Mouse (Mus musculus) neural tube, embryonic 11.5 days (tissue): Measurements from ENCODE around the gene Adamts2. TPM values are rescaled to one million over a fixed set of nuclear protein-coding genes. Genes with fewer than 3 reads are reported as not detected.

Source experiments
- ATAC-seq: fragments of 200-750 bp; cut with Nextera tagmentation; 2 replicates; pipeline ENCODE4 v1.8.0; 2017; ENCODE audit warnings: moderate number of reproducible peaks, mild to moderate bottlenecking, moderate TSS enrichment, moderate library complexity; ENCODE audit not compliant: insufficient read depth, low FRiP score, low TSS enrichment
- DNase-seq: peaks from one replicate; pipeline ENCODE4 v3.0.0-alpha.2; 2015; ENCODE audit warnings: low spot score
- H3K27ac ChIP-seq: fragments of 300-500 bp; sonication (generic); 2 replicates; pipeline ENCODE4 v1.5.1; 2014; ENCODE audit warnings: low read depth, mild to moderate bottlenecking, low read length
- H3K27me3 ChIP-seq: fragments of 300-500 bp; sonication (generic); 2 replicates; pipeline ENCODE4 v1.6.1; 2014; ENCODE audit warnings: mild to moderate bottlenecking, low read length, mixed read lengths; ENCODE audit not compliant: control insufficient read depth, insufficient read depth
- H3K36me3 ChIP-seq: fragments of 300-500 bp; sonication (generic); 2 replicates; pipeline ENCODE4 v1.6.1; 2014; ENCODE audit warnings: mild to moderate bottlenecking, low read length, moderate library complexity, mixed read lengths; ENCODE audit not compliant: control insufficient read depth, insufficient read depth
- H3K4me1 ChIP-seq: fragments of 300-500 bp; sonication (generic); 2 replicates; pipeline ENCODE4 v1.6.1; 2014; ENCODE audit warnings: low read length, mixed read lengths; ENCODE audit not compliant: control insufficient read depth, insufficient read depth
- H3K4me2 ChIP-seq: fragments of 300-500 bp; sonication (generic); 2 replicates; pipeline ENCODE4 v1.6.1; 2014; ENCODE audit warnings: low read depth, mild to moderate bottlenecking, moderate library complexity
- H3K4me3 ChIP-seq: fragments of 300-500 bp; sonication (generic); 2 replicates; pipeline ENCODE4 v1.5.1; 2014; ENCODE audit warnings: low read depth, low read length
- H3K9ac ChIP-seq: fragments of 300-500 bp; sonication (generic); 2 replicates; pipeline ENCODE4 v1.6.1; 2014; ENCODE audit warnings: mild to moderate bottlenecking, low read length
- H3K9me3 ChIP-seq: fragments of 300-500 bp; sonication (generic); 2 replicates; pipeline ENCODE4 v1.6.1; 2016; ENCODE audit warnings: low read length; ENCODE audit not compliant: control insufficient read depth
- WGBS: fragments of 180-500 bp; shearing (Covaris S2); extraction: QIAGEN DNeasy Blood & Tissue Kit; methylation state at CpG from one replicate; pipeline ENCODE4 v1.1.7; 2014; 5-methylcytosine and 5-hydroxymethylcytosine counted together
- polyA plus RNA-seq: library from polyadenylated mRNA; unstranded; fragments of >200 nt; fragmentation: Nextera tagmentation; extraction: Ambion mirVana; gene quantifications from 2 replicates; pipeline ENCODE4 v1.2.1, GENCODE M21; 2014

The Adamts2 gene
- polyA plus RNA-seq, 1 experiment from 2014 or later, result 1.1 TPM

DNA sequence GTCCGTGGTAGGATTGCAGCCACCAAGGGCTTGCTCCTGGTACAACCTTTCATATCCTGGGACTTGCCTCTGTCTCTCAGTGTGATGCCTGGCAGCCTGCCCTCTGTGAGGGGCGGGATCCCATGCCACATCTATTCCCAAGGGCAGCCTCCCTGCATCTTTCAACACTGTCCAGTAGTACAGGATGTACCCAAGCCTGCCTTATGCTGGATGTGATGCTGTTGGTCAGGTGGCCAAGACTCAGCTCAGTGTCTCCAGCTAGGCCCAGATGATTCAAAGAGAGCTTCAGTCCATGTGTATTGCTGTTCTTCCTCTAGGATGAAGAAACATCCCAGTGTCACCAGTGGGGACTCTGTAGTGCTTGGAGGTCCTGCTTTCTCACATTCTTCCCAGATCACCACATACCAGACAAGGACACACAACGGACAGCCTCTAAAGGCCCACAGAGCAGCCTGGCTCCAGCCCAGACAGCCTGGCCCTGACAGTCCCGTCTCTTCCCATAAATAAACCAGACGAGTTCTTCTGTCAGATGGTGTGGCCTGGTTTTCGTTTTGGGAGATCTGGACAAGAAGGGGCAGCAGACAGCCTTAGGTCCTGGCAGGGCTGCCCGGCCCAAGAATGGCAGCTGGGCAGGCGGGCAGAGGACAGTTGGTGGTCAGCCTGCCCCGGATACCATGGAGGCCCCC is 52.0 kb downstream of the Adamts2 start:
- no peaks in the 10 kb centered on the region for H3K36me3 ChIP-seq
- no peak overlapping the region for H3K9ac ChIP-seq
- no peak overlapping the region for H3K4me3 ChIP-seq
- no peaks in the 10 kb centered on the region for H3K27me3 ChIP-seq
- H3K4me1 ChIP-seq, result no peaks in the 10 kb centered on the region
- H3K9me3 ChIP-seq, result no peaks in the 10 kb centered on the region
- DNase-seq (no peak), ATAC-seq (no peak)
- 78% methylated on average over 9 of the region's 9 CpGs for whole genome bisulfite sequencing
- no peak overlapping the region for H3K27ac ChIP-seq
- H3K4me2 ChIP-seq, result no peak overlapping the region

DNA sequence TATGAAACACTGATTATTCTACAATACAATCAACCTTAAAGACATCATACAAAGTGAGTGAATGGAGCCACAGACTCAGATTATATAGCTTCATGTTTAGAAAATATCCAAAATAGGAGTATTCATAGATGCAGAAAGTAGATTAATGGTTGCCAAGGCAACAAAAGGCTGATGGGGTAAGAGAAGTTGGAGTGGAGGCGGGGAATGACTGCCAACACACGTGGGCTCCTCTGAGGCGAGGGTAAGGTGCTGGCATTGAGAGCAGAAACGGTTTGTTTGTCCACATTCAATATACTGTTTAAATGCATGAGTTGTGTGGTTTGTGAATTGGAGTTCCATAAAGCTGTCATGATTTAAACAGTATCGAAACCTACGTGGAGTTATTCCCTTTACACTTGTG is 56.9 kb downstream of the Adamts2 start:
- Histone ChIP-seq H3K27ac (no peak overlapping the region), H3K9me3 (no peaks in the 10 kb centered on the region), H3K27me3 (no peaks in the 10 kb centered on the region), H3K9ac (no peak overlapping the region), H3K4me3 (no peak overlapping the region), H3K36me3 (no peaks in the 10 kb centered on the region), H3K4me2 (no peak overlapping the region), H3K4me1 (no peaks in the 10 kb centered on the region)
- 82% methylated on average over 6 of the region's 6 CpGs for WGBS
- DNase-seq (no peak), ATAC-seq (no peak)

- ATAC-seq (no peak), DNase-seq (no peak)
- Histone ChIP-seq H3K27me3 (no peaks in the 10 kb centered on the region), H3K4me2 (no peak overlapping the region), H3K9me3 (no peaks in the 10 kb centered on the region), H3K36me3 (no peaks in the 10 kb centered on the region), H3K9ac (no peak overlapping the region), H3K27ac (no peak overlapping the region), H3K4me3 (no peak overlapping the region), H3K4me1 (no peaks in the 10 kb centered on the region)
- 95% methylated on average over 3 of the region's 3 CpGs for WGBS
These were observed 60.3 kb downstream of the Adamts2 start for GRCm38 (mm10) chr11:50662176-50662575.

DNA sequence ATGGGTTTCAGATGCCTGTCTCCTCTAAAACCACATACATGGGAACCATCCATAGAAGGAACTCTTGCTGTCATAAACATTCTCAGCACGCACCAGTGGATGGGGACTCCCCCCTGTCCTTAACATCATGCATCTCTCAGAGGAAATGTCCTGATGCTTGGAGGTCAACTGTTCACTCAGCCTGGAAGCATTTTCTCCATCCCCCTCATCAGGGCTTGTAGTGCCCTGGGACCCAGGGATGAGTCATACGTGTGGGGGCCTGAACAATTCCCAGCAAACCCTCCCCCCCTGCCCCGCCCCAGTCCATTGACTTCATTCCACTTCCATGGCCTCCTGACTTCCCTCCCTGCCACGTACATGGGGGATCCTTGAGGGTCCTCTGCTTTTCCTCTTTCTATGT is 62.9 kb downstream of the Adamts2 start:
- no peak overlapping the region for H3K4me2 ChIP-seq
- WGBS, result 80% methylated on average over 4 of the region's 4 CpGs
- no peak overlapping the region for H3K27ac ChIP-seq
- H3K36me3 ChIP-seq, result no peaks in the 10 kb centered on the region
- no peak overlapping the region for H3K9ac ChIP-seq
- H3K4me3 ChIP-seq, result no peak overlapping the region
- ATAC-seq (no peak), DNase-seq (no peak)
- no peaks in the 10 kb centered on the region for H3K4me1 ChIP-seq
- H3K27me3 ChIP-seq, result no peaks in the 10 kb centered on the region
- no peaks in the 10 kb centered on the region for H3K9me3 ChIP-seq

DNA sequence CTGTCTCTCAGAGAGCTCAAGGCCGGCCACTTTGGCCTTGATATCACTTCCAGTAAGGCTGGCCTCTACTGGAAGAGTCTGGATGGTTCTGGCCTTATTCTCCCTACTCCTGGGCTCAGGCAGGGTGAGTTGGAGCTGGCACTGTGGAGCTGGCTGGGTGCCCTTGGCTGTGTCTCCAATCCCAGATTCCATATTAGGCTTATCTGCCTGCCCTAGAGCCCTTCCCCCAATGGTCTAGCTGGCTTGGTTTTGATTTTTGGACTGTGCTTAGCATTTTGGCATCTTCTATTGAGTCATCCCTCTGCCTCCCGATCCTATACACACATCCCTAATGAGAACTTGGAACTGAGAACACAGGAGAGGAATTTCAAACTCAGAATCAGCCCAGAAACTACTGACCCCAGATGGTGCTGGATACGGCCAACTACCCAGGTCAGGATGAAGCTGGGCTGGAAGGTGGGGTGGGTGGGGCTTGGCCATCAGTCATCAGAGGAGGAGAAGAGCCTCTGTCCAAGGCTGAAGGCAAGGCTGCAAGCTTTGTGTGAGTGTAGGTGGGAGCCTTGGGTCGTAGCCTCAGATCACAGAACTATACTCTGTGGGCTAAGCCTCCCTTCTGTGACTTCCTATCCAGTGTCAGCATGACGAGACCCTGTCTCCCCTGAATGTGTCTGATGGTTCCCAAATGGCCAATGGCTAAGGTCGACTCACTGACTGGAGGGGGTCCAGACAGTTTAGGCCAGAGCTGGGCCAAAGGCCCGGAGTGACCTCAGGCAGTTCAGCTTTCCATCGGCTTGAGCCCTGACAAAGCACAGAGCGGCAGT is 67.9 kb downstream of the Adamts2 start:
- no peaks in the 10 kb centered on the region for H3K4me1 ChIP-seq
- no peaks in the 10 kb centered on the region for H3K9me3 ChIP-seq
- H3K36me3 ChIP-seq, result no peaks in the 10 kb centered on the region
- ATAC-seq (no peak), DNase-seq (no peak)
- H3K4me3 ChIP-seq, result no peak overlapping the region
- H3K27ac ChIP-seq, result no peak overlapping the region
- H3K27me3 ChIP-seq, result no peaks in the 10 kb centered on the region
- 83% methylated on average over 9 of the region's 9 CpGs for WGBS
- H3K4me2 ChIP-seq, result no peak overlapping the region
- no peak overlapping the region for H3K9ac ChIP-seq

GRCm38 (mm10) chr11:50670363-50670725 is 68.5 kb downstream of the Adamts2 start:
- no peaks in the 10 kb centered on the region for H3K9me3 ChIP-seq
- no peaks in the 10 kb centered on the region for H3K4me1 ChIP-seq
- no peak for DNase-seq
- no peaks in the 10 kb centered on the region for H3K27me3 ChIP-seq
- WGBS, result 76% methylated on average over 5 of the region's 5 CpGs
- H3K27ac ChIP-seq, result no peak overlapping the region
- ATAC-seq, result no peak
- H3K4me3 ChIP-seq, result no peak overlapping the region
- H3K9ac ChIP-seq, result no peak overlapping the region
- no peak overlapping the region for H3K4me2 ChIP-seq
- H3K36me3 ChIP-seq, result no peaks in the 10 kb centered on the region

- no peaks in the 10 kb centered on the region for H3K27me3 ChIP-seq
- H3K36me3 ChIP-seq, result no peaks in the 10 kb centered on the region
- H3K9ac ChIP-seq, result no peak overlapping the region
- DNase-seq (no peak), ATAC-seq (no peak)
- H3K4me1 ChIP-seq, result no peaks in the 10 kb centered on the region
- no peak overlapping the region for H3K4me2 ChIP-seq
- no peak overlapping the region for H3K4me3 ChIP-seq
- no peak overlapping the region for H3K27ac ChIP-seq
- no peaks in the 10 kb centered on the region for H3K9me3 ChIP-seq
- 96% methylated on average over 1 of the region's 1 CpGs for WGBS
These were observed 69.0 kb downstream of the Adamts2 start for GRCm38 (mm10) chr11:50670881-50671280.

- H3K27ac ChIP-seq, result no peak overlapping the region
- H3K27me3 ChIP-seq, result no peaks in the 10 kb centered on the region
- no peak overlapping the region for H3K4me2 ChIP-seq
- H3K4me3 ChIP-seq, result no peak overlapping the region
- H3K9me3 ChIP-seq, result no peaks in the 10 kb centered on the region
- no peak overlapping the region for H3K9ac ChIP-seq
- no peaks in the 10 kb centered on the region for H3K4me1 ChIP-seq
- 82% methylated on average over 2 of the region's 2 CpGs for WGBS
- ATAC-seq (no peak), DNase-seq (no peak)
- H3K36me3 ChIP-seq, result no peaks in the 10 kb centered on the region
These were observed 69.5 kb downstream of the Adamts2 start for GRCm38 (mm10) chr11:50671376-50671775.

DNA sequence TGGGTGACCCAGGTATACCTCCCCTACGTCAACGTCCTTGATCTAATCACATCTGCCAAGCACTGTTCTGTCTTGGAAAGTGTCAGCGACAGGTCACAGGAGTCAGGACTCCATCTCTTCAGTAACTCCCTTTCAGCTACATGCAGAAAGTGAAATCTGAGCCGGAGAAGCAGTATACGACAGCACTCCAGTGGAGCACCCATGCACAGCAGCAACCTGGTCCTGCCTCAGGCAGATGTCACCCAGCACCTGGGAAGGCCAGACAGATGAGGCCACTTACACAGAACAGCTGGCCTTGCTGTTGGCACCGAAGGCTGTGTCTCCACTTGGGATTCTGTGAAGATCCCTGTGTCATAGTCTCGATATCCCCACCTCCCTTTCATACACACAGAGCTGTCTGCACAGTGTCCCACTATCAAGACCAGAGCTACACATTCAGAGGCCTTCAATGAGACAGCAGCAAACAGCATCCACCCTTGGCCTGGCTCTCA is 70.0 kb downstream of the Adamts2 start:
- no peak for DNase-seq
- no peaks in the 10 kb centered on the region for H3K9me3 ChIP-seq

More for the DNA sequence above, 70.0 kb downstream of the Adamts2 start:
- Histone ChIP-seq H3K27me3 (no peaks in the 10 kb centered on the region), H3K9ac (no peak overlapping the region), H3K27ac (no peak overlapping the region), H3K4me1 (no peaks in the 10 kb centered on the region), H3K4me2 (no peak overlapping the region), H3K36me3 (no peaks in the 10 kb centered on the region), H3K4me3 (no peak overlapping the region)
- ATAC-seq, result no peak
- WGBS, result 87% methylated on average over 7 of the region's 7 CpGs
